Mouse (Mus musculus) kidney, adult 2 months (tissue): ENCODE results near the gene Prss16.

Source experiments
- CTCF ChIP-seq: fragments of 200-500 bp; conservative IDR thresholded peaks from 2 replicates; pipeline ENCODE4 v1.5.1; 2011; ENCODE audit warnings: low read depth, mild to moderate bottlenecking, control low read depth, low read length, moderate library complexity, mixed read lengths; ENCODE audit not compliant: insufficient read depth, insufficient read length
- POLR2A ChIP-seq: fragments of 200-500 bp; IDR thresholded peaks from one replicate; pipeline ENCODE4 v1.6.1; 2011; ENCODE audit warnings: low read depth, low read length, control low read depth

DNA sequence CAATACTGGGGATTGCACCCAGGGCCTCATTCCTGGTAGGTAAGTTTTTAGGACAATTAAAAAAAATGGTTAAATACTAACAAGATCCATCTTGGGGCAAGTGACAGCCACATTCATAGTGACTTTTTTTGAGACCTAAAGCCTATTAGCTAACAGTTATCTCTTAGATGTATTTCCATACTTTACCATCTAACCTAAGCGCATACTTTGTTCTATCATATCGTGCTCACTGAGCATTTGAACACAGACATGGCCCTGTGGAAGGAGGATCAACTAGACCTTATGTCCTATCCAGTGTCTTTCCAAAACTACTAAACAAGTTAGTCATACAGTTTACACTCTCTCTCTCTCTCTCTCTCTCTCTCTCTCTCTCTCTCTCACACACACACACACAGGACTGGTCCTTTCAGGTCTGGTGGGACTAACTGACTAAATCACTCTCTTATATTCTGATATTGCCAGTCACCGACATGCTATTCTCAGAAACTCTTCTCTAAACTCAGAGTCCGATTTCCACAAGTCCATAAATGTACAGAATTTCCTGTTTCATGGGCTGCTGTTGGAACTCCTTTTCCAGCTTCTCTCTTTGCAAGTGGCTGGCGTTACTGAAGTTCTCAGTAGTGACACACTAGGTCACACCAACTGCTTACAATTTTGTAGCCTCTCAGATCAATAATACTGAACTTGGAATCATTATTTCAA is 24.4 kb upstream of the Prss16 start:
- no peak for TF ChIP-seq CTCF
- TF ChIP-seq POLR2A: no peak
